Mouse (Mus musculus): ENCODE results near the gene Npdc1.

Gene Npdc1

DNA sequence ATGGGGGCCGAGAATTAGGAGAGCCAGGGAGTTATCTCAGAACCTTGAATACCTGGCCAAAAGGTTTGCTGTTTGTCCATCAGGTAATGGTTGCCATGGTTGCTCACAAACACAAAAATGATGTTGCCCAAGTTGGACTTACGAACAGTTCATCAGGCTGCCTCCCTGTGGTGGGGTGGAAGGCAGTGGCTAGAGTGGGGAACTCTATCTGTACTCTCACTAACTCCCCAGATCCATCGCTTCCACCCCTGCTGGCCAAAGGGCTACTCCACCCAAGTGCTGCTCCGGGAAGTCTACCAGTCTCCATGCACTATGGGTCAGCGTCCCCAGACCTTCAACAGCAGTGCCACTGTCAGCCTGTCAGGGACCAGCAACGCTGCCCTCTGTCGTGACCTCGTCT is at the start of gene Npdc1:
TSS of gene Npdc1 (plus strand) at position 301 of the 400 bp plus-strand sequence.
- DNase-seq (ENCODE audit: low spot score in 2 of 2), result no peak

DNA sequence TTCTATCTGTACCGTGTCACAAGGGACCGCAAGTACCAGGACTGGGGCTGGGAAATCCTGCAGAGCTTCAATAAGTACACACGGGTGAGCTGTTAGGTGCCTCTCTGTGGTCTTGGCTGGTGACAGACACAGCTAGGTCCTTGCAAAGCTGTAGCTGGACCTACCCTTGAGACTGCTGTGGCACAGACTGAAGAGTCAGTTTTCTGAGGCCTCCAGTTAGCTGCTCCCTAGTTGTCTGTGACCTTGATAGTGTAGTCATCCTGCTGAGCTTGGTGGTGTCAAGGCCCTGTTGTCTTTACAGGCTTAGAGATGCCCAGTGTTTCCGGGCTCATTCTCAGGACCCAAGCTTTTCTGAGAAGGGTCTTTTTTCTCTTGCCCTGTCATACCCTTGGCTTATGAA is 49.7 kb upstream of the Npdc1 start:
- no peak for DNase-seq (ENCODE audit: low spot score in 2 of 2)

DNA sequence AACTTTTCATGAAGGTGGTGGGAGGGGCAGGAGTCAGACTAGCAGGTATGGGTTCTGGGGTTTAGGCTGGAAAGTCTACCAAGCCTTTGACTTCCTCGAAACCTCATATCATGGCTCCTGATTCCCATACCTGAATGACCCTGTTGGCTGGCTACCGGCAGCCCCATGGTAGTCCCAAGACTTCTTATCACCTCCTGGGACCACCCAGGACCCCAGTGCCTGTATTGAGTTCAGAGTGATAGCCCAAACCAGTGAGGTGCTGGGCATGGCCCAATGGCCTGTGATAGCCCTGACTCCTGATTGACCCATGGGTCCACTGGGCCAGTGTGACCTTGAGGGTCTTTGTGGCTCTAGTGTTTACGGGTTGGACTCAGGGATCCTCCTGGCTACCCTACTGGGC is 48.5 kb upstream of the Npdc1 start:
- no peak for DNase-seq (ENCODE audit: low spot score in 2 of 2)

- no peak for DNase-seq (ENCODE audit: low spot score in 2 of 2)
Observed at GRCm38 (mm10) chr2:25354211-25354610, 44.9 kb upstream of the Npdc1 start.

DNA sequence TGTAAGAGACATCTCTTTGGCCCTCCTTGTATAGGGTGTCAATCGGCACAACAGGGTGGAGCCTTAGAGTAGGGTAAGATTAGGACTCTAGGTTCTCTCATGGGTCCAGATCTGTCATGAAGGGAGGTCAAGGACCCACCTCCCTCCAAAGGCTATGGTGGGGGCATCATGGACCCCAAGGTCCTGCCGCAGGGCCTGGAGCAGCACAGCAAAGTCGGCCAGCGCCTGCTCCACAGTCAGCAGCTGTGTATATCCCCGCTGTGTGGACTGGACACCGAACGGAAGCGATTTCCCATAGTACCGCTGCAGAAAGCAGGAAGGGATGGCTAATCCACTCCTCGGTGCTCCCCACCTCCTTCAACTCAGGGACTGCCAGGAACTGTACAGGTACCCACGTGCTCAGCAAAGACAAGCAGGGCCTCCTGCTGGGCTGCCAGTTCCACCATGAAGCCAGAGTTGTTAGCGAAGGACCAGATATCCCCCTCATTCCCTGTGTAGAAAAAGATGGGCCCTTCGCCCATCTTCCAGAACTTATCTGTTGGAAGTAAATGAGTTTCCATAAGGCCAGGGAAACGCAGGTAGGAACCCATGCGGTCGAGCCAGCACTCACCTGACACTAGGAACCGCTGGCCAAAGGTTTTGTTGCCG is 43.6 kb upstream of the Npdc1 start:
- no peak for DNase-seq (ENCODE audit: low spot score in 2 of 2)

GRCm38 (mm10) chr2:25356208-25357079 is 42.7 kb upstream of the Npdc1 start, which contains the start of gene Dpp7:
Dpp7 (minus strand) TSS chr2:25356359.
- peak; percentile 64 to 89 for DNase-seq (ENCODE audit: low spot score in 2 of 2)

DNA sequence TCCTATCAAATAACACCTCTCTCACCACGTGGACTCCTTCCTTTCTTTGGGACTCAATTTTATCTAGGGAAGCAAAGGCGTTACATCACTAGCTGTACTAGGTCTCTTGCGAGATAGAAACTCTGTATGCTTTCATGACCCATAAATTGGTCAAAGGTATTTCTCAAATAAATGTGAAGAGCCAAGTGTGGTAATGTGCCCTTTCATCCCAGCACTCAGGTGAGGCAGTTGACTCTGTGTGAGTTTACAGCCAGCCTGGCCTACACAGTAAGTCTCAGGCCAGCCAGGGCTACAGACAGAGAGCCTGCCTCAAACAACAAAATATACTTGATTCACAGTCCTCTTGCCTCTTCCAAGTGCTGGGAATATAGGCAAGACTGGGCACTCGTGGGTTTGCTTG is 39.3 kb upstream of the Npdc1 start:
- DNase-seq (ENCODE audit: low spot score in 2 of 2), result no peak

- no peak for DNase-seq (ENCODE audit: low spot score in 2 of 2)
Observed at GRCm38 (mm10) chr2:25363478-25364178, 35.5 kb upstream of the Npdc1 start.

DNA sequence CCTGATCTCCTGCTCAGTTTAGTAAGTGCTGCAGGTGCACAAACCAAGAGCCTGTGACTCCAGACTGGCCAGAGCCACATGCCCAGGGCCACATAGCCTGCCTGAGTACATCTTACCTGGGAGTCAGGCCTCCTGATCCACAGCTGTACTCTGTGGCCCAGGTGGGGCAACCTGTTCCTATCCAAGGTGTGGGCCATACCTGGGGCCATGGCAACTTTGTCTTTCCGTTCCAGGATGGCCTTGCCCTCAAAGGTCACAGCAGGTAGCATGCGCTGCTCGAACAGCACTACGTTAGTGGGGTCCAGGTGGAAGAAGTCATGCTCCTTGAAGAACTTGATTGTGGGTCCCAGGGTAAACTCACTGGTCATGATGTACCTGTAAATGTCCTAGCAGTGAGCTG is 34.8 kb upstream of the Npdc1 start:
- DNase-seq (ENCODE audit: low spot score in 2 of 2), result no peak

GRCm38 (mm10) chr2:25364761-25365090 is 34.4 kb upstream of the Npdc1 start:
- DNase-seq (ENCODE audit: low spot score in 2 of 2), result no peak

DNA sequence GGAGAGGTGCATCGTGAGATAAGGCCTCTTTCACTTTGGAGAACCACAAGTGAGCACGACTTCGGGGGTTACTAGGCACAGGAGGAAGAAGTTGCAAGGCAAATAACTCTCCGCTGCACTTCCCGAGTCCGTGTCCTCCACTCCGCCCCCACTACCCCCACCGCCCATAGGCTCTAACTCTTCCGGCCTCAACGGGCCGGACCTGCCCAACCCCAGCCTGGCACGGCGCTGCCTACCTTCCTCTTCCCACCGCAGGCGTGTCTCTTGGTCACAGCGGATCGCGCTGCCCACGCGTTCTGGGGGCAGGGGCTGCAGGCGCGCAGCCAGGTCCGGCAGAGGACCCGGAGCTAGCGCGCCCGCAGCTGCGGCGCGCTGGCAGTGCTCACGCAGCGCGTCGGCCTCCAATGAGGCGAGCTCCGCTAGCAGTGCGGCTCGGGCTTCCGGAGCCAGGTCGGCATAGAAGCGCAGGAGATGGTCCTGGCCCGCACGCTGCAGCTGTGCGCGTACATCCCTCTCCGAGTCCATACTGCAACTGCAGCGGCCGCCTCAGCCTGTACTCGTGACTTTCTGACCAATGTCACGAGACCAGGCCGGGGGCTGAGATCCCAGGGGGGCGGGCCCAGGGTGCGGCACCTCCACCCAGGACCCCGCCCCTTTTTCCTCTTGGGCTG is 33.9 kb upstream of the Npdc1 start, which contains the start of gene Uap1l1:
TSS of gene Uap1l1 (minus strand) at position 592 of the 671 bp plus-strand sequence.
- peak in 1 of 2 experiments; percentile 69 for DNase-seq (ENCODE audit: low spot score in 2 of 2)

- DNase-seq (ENCODE audit: low spot score in 2 of 2), result no peak
Observed at GRCm38 (mm10) chr2:25369996-25370395, 29.2 kb upstream of the Npdc1 start.

DNA sequence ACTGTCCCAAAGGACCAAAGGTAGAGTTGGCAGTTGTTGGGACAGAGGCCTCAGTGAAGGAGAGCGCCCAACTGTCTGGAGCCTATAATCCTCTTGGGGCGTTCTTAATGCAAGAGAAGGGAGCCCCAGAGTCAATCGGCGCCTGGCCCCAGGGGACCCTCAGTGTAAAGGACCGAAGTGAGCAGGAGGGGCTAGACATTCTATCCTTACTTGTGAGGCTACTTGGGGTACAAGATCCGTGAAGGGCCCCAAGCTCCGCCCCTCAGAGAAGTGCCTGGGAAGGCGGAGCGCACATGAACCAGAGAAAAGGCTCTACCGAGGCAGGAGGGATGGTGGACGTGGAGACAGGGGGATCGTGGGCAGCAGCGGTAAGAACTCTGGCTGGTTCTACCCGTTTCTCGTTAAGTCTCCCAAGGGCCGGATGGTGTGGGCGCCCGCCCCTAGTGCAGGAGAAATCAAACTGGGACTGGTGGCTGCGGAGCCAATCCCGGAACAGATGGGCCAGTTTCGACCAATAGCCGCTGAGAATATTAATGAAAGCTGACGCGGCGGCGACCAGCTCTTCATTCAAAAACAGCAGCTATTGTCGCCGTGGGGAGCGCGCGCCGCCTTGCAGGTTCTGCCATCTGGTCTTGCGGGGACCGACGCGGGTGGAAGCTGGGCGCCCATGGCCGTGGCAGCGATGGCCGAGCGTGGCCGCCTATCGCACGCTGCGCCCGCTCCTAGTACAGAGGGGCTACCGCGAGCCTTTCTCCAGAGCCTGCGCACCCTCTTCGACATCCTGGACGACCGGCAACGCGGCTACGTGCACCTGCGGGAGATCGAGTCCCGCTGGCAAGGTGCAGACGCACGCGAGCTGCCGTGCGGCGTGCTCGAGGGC is 27.1 kb upstream of the Npdc1 start, which contains the start of gene Sapcd2:
TSS of gene Sapcd2 (plus strand) at position 558 of the 880 bp plus-strand sequence.
- peak; percentile 78 to 88 for DNase-seq (ENCODE audit: low spot score in 2 of 2)

- DNase-seq (ENCODE audit: low spot score in 2 of 2), result peak; percentile 42 to 57
Observed at GRCm38 (mm10) chr2:25372644-25373391, 26.3 kb upstream of the Npdc1 start.

DNA sequence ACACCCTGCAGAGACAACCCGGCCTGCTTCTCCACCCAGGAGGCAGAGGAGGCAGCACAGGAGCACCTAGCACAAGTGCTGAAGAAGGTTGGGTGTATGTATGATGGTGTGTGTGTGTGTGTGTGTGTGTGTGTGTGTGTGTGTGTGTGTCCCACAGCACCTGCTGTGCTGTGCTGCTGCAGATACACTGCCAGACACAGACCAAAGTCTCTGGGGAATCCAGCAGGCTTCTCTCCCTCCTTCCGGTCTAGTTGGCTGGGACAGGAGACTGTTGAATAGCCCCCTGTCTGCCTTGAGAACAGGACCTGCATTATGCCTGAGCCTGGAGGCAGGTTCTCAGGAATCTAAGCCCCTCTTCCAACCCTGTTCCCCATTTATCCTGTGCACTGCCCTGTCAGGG is 25.7 kb upstream of the Npdc1 start:
- DNase-seq (ENCODE audit: low spot score in 2 of 2), result peak in 1 of 2 experiments; percentile 42

DNA sequence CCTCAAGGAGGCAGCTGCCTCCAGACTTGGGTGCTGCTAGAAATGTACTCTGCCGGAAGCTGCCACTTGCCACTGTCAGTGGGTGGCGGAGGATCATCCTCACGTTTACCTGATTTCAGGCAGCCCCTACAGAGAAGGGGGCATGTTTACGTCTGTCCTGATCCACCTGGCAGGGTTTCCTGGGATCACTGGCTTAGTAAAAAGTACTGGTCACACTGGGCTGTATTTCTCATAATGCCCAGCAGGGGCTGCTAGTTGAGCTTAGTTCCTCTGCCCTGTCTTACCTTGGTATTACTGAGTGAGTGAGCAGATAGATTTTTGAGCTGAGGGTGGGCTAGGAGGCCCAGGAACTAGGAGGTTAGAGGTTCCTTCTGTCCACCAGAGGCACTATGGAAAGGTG is 22.6 kb upstream of the Npdc1 start:
- DNase-seq (ENCODE audit: low spot score in 2 of 2), result peak in 1 of 2 experiments; percentile 67

DNA sequence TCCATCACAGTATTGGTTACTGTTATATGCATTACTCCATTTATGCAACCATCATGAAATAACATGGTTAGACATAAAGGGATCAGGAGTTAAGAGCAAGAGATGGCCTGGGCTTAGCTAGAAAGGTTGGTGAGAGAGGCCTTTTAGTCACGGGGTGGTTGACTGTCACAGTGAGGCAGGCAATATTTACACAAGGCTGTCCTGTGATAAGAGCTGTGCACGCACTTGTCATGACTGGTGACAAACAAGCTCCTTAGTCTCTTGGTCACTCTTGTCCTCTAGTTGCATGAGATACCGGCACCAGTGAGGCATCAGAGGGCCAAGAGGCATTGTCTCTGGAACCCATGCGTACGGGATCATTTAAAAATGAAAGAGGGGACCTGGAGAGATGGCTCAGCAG is 14.7 kb upstream of the Npdc1 start:
- DNase-seq (ENCODE audit: low spot score in 2 of 2), result no peak

DNA sequence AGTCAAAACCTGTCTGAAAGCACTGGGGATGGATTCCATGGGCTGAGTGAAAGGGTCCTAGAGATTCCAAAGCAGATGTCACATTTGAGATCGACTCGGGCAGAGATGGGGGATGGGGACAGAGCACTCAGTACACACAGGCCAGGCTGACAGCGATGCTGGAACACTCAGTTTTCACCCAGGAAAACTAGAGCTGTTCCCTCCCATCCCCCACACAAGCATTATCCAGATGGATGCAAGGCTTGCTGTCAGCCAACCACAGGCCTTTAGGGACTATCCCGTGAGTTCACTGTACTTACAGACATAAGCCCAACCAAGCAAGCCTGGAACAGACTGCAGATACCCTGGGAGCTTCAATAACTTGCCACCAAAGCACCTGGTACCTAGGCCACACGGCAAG is 7.9 kb upstream of the Npdc1 start:
- DNase-seq (ENCODE audit: low spot score in 2 of 2), result no peak

- DNase-seq (ENCODE audit: low spot score in 2 of 2), result no peak
Observed at GRCm38 (mm10) chr2:25394281-25395221, 4.6 kb upstream of the Npdc1 start.
